Mouse (Mus musculus) bone marrow, adult 2 months (tissue): ENCODE measurements around the gene Gcfc2.

Experiments used
- CTCF ChIP-seq: fragments of 200-500 bp; IDR thresholded peaks from 2 replicates; pipeline ENCODE4 v1.5.1; 2011; ENCODE audit warnings: low read length, control low read depth; ENCODE audit not compliant: control insufficient read depth, insufficient read depth
- POLR2A ChIP-seq: fragments of 200-500 bp; IDR thresholded peaks from 2 replicates; pipeline ENCODE4 v1.6.1; 2011; ENCODE audit warnings: low read depth, mild to moderate bottlenecking, control low read depth, low read length, borderline replicate concordance; ENCODE audit not compliant: control insufficient read depth

DNA sequence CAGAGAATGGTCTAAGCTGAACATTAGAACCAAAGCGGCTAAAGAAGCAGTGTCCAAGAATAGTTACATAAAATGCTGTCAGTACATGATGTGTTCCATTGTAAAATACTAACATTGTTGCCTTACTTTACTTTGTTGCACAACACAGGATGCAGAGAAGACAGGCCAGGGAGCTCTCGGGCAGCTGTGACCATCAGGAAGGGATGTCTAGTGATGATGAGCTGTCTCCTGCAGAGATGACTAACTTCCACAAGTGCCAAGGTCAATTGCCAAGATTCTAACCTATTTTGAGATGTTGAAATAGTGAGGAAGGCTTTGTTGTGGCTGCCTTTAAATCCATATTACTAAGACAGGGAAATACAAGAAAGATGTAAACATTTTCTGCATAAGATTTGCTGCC, 19.8 kb downstream of the Gcfc2 start:
- TF ChIP-seq POLR2A = no peak
- no peak for TF ChIP-seq CTCF
